Mouse (Mus musculus) ES-E14 (cell line): Measurements from ENCODE around the gene Top2a. TPM values are rescaled to one million over a fixed set of nuclear protein-coding genes. Genes with fewer than 3 reads are reported as not detected.

ENCODE experiments used
- DNase-seq: peaks from one replicate; pipeline ENCODE4 v3.0.0-alpha.2; 2013; ENCODE audit warnings: low read depth, low spot score
- H3K27ac ChIP-seq: 2 replicates; pipeline ENCODE4 v1.5.1; 2012; ENCODE audit warnings: low read depth, mild to moderate bottlenecking, low read length, moderate library complexity, mixed read lengths; ENCODE audit not compliant: poor library complexity, insufficient read depth, severe bottlenecking
- H3K36me3 ChIP-seq: 2 replicates; pipeline ENCODE4 v1.6.1; 2012; ENCODE audit warnings: mild to moderate bottlenecking, low read length, moderate library complexity, mixed read lengths; ENCODE audit not compliant: control insufficient read depth, poor library complexity, insufficient read depth, severe bottlenecking
- H3K4me1 ChIP-seq, 2 experiments: fragments of 150-350 bp in 1 of 2; sonication (generic) in 1 of 2; 2 replicates each; pipeline ENCODE4 v1.6.1; 2012; ENCODE audit warnings: low read length in 2 of 2, mild to moderate bottlenecking in 1 of 2, mixed read lengths in 1 of 2; ENCODE audit not compliant: control insufficient read depth in 2 of 2, insufficient read depth in 2 of 2, poor library complexity in 1 of 2
- H3K4me3 ChIP-seq, 2 experiments: fragments of 150-350 bp in 1 of 2; sonication (generic) in 1 of 2; 2 replicates each; pipeline ENCODE4 v1.5.1; 2012; ENCODE audit warnings: low read length in 2 of 2, low read depth in 1 of 2, mild to moderate bottlenecking in 1 of 2, mixed read lengths in 1 of 2; ENCODE audit not compliant: insufficient read depth in 1 of 2, poor library complexity in 1 of 2, severe bottlenecking in 1 of 2
- H3K9ac ChIP-seq: 2 replicates; pipeline ENCODE4 v1.6.1; 2012; ENCODE audit warnings: low read depth, mild to moderate bottlenecking, low read length, mixed read lengths; ENCODE audit not compliant: poor library complexity, insufficient read depth, severe bottlenecking
- H3K9me3 ChIP-seq: fragments of 150-350 bp; sonication (generic); 2 replicates; pipeline ENCODE4 v1.6.1; 2012; ENCODE audit warnings: low read depth, mild to moderate bottlenecking, low read length; ENCODE audit not compliant: control insufficient read depth, insufficient read depth
- CHD2 ChIP-seq: IDR thresholded peaks from 2 replicates; pipeline ENCODE4 v1.6.1; 2014; ENCODE audit warnings: mild to moderate bottlenecking, low read depth, low read length, inconsistent platforms
- HCFC1 ChIP-seq: IDR thresholded peaks from 2 replicates; pipeline ENCODE4 v1.6.1; 2012; ENCODE audit warnings: low read length, inconsistent platforms, borderline replicate concordance; ENCODE audit not compliant: insufficient read depth
- MAFK ChIP-seq: IDR thresholded peaks from 2 replicates; pipeline ENCODE4 v1.6.1; 2014; ENCODE audit warnings: mild to moderate bottlenecking, low read depth, low read length, inconsistent platforms; ENCODE audit not compliant: insufficient read depth
- ZC3H11A ChIP-seq: IDR thresholded peaks from 2 replicates; pipeline ENCODE4 v1.6.1; 2012; ENCODE audit warnings: low read depth, mild to moderate bottlenecking, inconsistent platforms, low read length, borderline replicate concordance
- ZNF384 ChIP-seq: IDR thresholded peaks from 2 replicates; pipeline ENCODE4 v1.6.1; 2012; ENCODE audit warnings: low read depth, low read length, inconsistent platforms
- in situ Hi-C, 2 experiments: fragments of 600-800 bp; cut with MboI; formaldehyde crosslinking; loops; one replicate each; pipeline ENCODE4 v1.15.1; 2025; ENCODE audit warnings: low sequenced_read_pairs in 2 of 2, inconsistent platforms in 1 of 2; ENCODE audit not compliant: unreplicated experiment in 2 of 2
- total RNA-seq: library from RNA; depleted of rRNA; stranded (reverse); fragments of 300-350 nt; gene quantifications from 2 replicates; pipeline ENCODE4 v1.2.3, GENCODE M21; 2012

Top2a gene
- total RNA-seq, 1 experiment = 353 TPM

DNA sequence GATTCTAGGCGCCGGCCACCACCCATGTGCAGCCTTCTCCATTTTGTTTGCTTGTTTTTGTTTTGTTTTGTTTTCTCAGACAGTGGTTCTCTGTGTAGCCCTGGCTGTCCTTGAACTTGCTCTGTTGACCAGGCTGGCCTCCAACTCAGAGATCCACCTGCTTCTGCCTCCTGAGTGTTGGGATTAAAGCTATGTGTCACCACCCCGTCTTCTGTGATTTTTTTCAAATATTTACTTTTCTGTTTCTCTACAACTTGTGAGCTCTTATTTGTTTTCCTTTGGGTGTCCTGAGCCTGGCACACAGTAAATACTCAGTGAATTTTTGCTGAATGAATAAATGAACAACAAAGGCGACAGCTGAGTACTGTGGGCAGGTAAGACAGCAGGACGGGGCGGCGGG is 38.7 kb upstream of the Top2a start:
- DNase-seq = no peak
- no peak overlapping the region for H3K4me3 ChIP-seq
- in situ Hi-C loops = no loop called here
- H3K9me3 ChIP-seq = no peaks in the 10 kb centered on the region
- H3K4me1 ChIP-seq = peaks cover 6 to 19% of the 10 kb centered on the region in 2 experiments; a peak in 2 of 4 replicates
- H3K36me3 ChIP-seq = no peaks in the 10 kb centered on the region
- TF ChIP-seq MAFK = no peak
- TF ChIP-seq CHD2 = no peak
- TF ChIP-seq HCFC1 = no peak
- TF ChIP-seq ZNF384 = no peak
- TF ChIP-seq ZC3H11A = no peak
- H3K9ac ChIP-seq = no peak overlapping the region
- H3K27ac ChIP-seq = no peak overlapping the region

DNA sequence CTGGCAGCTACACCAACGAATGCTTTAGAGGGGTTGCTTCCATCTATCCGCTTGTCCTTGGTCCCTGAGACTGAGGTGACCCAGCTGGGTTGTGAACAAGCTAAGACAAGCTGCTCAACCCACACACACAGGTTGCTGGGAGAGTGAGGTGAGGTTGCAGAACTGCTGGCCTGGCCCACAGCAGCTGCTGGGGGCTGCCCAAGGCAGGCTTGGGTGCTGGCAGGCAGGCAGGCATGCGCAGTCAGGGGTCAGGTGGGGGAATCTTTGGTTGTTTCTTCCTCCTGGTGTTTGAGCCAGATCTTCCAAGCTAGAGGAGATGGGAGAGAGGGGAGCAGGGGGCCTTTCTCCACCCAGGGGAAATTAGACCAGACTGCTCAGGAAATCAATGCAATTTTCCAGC is 36.4 kb upstream of the Top2a start:
- Histone ChIP-seq H3K4me3 (no peak overlapping the region), H3K9me3 (no peaks in the 10 kb centered on the region), H3K4me1 (peaks cover 6 to 15% of the 10 kb centered on the region in 2 experiments; a peak in 2 of 4 replicates), H3K9ac (no peak overlapping the region), H3K36me3 (no peaks in the 10 kb centered on the region), H3K27ac (no peak overlapping the region)
- DNase-seq = no peak
- in situ Hi-C loops = no loop called here
- TF ChIP-seq MAFK (no peak), ZNF384 (no peak), HCFC1 (no peak), CHD2 (no peak), ZC3H11A (no peak)

DNA sequence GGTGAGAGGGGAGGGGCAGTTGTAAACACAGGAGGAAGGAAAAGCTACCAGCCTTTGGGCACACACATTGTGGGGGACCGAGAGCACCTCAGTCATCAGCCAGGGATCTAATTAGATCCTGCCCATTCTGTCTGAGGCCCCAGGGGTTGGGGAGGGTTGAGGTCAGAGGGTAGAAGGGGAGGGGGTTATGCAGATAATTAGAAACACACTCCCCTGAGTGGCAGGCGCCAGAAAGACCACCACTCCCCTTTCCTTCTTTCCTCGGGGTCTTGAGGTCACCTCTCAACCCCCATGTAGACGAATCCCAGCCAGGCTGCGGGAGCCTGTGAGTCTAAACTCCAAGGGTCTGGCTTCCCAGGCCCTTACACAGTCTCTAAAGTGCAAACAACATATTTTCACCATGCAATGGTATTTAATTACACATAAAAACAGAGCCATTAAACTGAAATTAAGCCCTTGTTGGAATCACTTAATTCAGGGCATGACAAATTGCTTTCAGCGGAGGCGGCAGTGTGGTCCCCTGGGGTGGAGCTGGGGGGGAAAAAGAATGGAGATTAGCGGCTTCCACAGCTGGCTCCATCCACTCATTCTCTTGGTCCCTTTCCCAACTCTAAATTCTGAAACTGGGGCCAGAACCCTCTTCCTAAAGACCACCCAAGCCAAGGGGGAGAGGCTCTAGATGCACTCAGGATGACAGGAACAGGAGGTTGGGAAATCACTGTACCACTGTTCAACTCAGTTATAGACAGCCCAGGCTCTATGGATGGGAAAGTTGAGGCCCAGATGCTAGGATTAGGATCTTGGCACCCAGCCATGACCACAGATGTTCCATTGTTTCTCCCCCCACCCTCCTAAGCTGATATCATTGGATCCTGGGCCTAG is 31.8 kb upstream of the Top2a start:
- Histone ChIP-seq H3K9me3 (no peaks in the 10 kb centered on the region), H3K27ac (no peak overlapping the region), H3K9ac (no peak overlapping the region), H3K4me1 (peaks cover 0 to 6% of the 10 kb centered on the region in 2 experiments; a peak in 1 of 4 replicates), H3K36me3 (no peaks in the 10 kb centered on the region), H3K4me3 (no peak overlapping the region)
- TF ChIP-seq HCFC1 (no peak), ZNF384 (no peak), MAFK (no peak), CHD2 (no peak), ZC3H11A (no peak)
- no peak for DNase-seq
- in situ Hi-C loops = no loop called here

GRCm38 (mm10) chr11:99055143-99055542 is 31.2 kb upstream of the Top2a start:
- Histone ChIP-seq H3K9me3 (no peaks in the 10 kb centered on the region), H3K9ac (no peak overlapping the region), H3K27ac (no peak overlapping the region), H3K36me3 (no peaks in the 10 kb centered on the region), H3K4me1 (0 out of 4 replicates have a peak, but pooled peaks cover 0 to 2% of the 10 kb centered on the region in 2 experiments), H3K4me3 (no peak overlapping the region)
- in situ Hi-C loops = no loop called here
- no peak for TF ChIP-seq ZNF384
- no peak for TF ChIP-seq HCFC1
- no peak for TF ChIP-seq MAFK
- TF ChIP-seq CHD2 = no peak
- TF ChIP-seq ZC3H11A = no peak
- no peak for DNase-seq

- in situ Hi-C loops = no loop called here
- no peak overlapping the region for H3K9ac ChIP-seq
- TF ChIP-seq ZC3H11A (no peak), CHD2 (no peak), MAFK (no peak), ZNF384 (no peak), HCFC1 (no peak)
- no peak for DNase-seq
- H3K9me3 ChIP-seq = no peaks in the 10 kb centered on the region
- no peaks in the 10 kb centered on the region for H3K4me1 ChIP-seq
- H3K4me3 ChIP-seq = no peak overlapping the region
- no peaks in the 10 kb centered on the region for H3K36me3 ChIP-seq
- no peak overlapping the region for H3K27ac ChIP-seq
These were observed 23.7 kb upstream of the Top2a start for GRCm38 (mm10) chr11:99047643-99048042.
